Mouse (Mus musculus) kidney, embryonic 14.5 days (tissue): Measurements from ENCODE around the gene Hgf. TPM values are rescaled to one million over a fixed set of nuclear protein-coding genes. Genes with fewer than 3 reads are reported as not detected.

Experiments used
- ATAC-seq: fragments of 200-750 bp; cut with Nextera tagmentation; 2 replicates; pipeline ENCODE4 v1.8.0; 2017; ENCODE audit warnings: moderate number of reproducible peaks, mild to moderate bottlenecking, moderate TSS enrichment, moderate library complexity; ENCODE audit not compliant: low FRiP score, low TSS enrichment
- H3K27ac ChIP-seq: fragments of 300-500 bp; sonication (generic); 2 replicates; pipeline ENCODE4 v1.5.1; 2014; ENCODE audit warnings: low read depth, mild to moderate bottlenecking, low read length, moderate library complexity, mixed read lengths
- H3K27me3 ChIP-seq: fragments of 300-500 bp; sonication (generic); 2 replicates; pipeline ENCODE4 v1.6.1; 2014; ENCODE audit warnings: mild to moderate bottlenecking, low read length; ENCODE audit not compliant: control insufficient read depth, insufficient read depth
- H3K36me3 ChIP-seq: fragments of 300-500 bp; sonication (generic); 2 replicates; pipeline ENCODE4 v1.6.1; 2014; ENCODE audit warnings: low read length, mixed read lengths; ENCODE audit not compliant: control insufficient read depth, insufficient read depth
- H3K4me1 ChIP-seq: fragments of 300-500 bp; sonication (generic); 2 replicates; pipeline ENCODE4 v1.6.1; 2014; ENCODE audit warnings: low read length, mixed read lengths; ENCODE audit not compliant: control insufficient read depth, insufficient read depth
- H3K4me2 ChIP-seq: fragments of 300-500 bp; sonication (generic); replicated peaks from 2 replicates; pipeline ENCODE4 v1.6.1; 2014; ENCODE audit warnings: low read depth, mild to moderate bottlenecking, low read length
- H3K4me3 ChIP-seq: fragments of 300-500 bp; sonication (generic); 2 replicates; pipeline ENCODE4 v1.5.1; 2014; ENCODE audit warnings: mild to moderate bottlenecking, low read length
- H3K9ac ChIP-seq: fragments of 300-500 bp; sonication (generic); 2 replicates; pipeline ENCODE4 v1.6.1; 2014; ENCODE audit warnings: low read depth, mild to moderate bottlenecking, low read length, moderate library complexity
- H3K9me3 ChIP-seq: fragments of 300-500 bp; sonication (generic); 2 replicates; pipeline ENCODE4 v1.6.1; 2016; ENCODE audit warnings: low read length; ENCODE audit not compliant: control insufficient read depth
- WGBS: fragments of 180-500 bp; shearing (Covaris S2); extraction: QIAGEN DNeasy Blood & Tissue Kit; methylation state at CpG from one replicate; pipeline ENCODE4 v1.1.7; 2014; 5-methylcytosine and 5-hydroxymethylcytosine counted together
- polyA plus RNA-seq: library from polyadenylated mRNA; unstranded; fragments of >200 nt; fragmentation: Nextera tagmentation; extraction: Ambion mirVana; gene quantifications from 2 replicates; pipeline ENCODE4 v1.2.1, GENCODE M21; 2014

Gene Hgf
- polyA plus RNA-seq, result 4.5 and 5.3 TPM in 2 replicates

GRCm38 (mm10) chr5:16553304-16554047, at the start of gene Hgf:
Gene Hgf (plus strand): TSS chr5:16553495.
- H3K9ac ChIP-seq, result peak within 1 kb of the TSS; percentile 50; the same call in 1 of the 2 replicates

GRCm38 (mm10) chr5:16506702-16507350, 46.5 kb upstream of the Hgf start:
- H3K4me3 ChIP-seq, result no peak overlapping the region
- no peak for ATAC-seq
- H3K27ac ChIP-seq, result no peak overlapping the region
- H3K4me2 ChIP-seq, result no peak overlapping the region
- H3K27me3 ChIP-seq, result no peaks in the 10 kb centered on the region
- WGBS, result 80% methylated on average over 4 of the region's 4 CpGs
- H3K36me3 ChIP-seq, result no peaks in the 10 kb centered on the region
- no peak overlapping the region for H3K9ac ChIP-seq
- no peaks in the 10 kb centered on the region for H3K9me3 ChIP-seq
- no peaks in the 10 kb centered on the region for H3K4me1 ChIP-seq

More at GRCm38 (mm10) chr5:16553304-16554047, at the start of gene Hgf:
- ATAC-seq, result peak; percentile 91
- Histone ChIP-seq H3K4me1 (no peaks in the 10 kb centered on the region), H3K36me3 (no peaks in the 10 kb centered on the region), H3K27me3 (no peaks in the 10 kb centered on the region), H3K4me3 (peak within 1 kb of the TSS; percentile 35), H3K4me2 (peak within 1 kb of the TSS; percentile 53), H3K9me3 (no peaks in the 10 kb centered on the region), H3K27ac (peak within 1 kb of the TSS; percentile 47; the same call in 1 of the 2 replicates)
- WGBS, result 5% methylated on average over 16 of the region's 16 CpGs

DNA sequence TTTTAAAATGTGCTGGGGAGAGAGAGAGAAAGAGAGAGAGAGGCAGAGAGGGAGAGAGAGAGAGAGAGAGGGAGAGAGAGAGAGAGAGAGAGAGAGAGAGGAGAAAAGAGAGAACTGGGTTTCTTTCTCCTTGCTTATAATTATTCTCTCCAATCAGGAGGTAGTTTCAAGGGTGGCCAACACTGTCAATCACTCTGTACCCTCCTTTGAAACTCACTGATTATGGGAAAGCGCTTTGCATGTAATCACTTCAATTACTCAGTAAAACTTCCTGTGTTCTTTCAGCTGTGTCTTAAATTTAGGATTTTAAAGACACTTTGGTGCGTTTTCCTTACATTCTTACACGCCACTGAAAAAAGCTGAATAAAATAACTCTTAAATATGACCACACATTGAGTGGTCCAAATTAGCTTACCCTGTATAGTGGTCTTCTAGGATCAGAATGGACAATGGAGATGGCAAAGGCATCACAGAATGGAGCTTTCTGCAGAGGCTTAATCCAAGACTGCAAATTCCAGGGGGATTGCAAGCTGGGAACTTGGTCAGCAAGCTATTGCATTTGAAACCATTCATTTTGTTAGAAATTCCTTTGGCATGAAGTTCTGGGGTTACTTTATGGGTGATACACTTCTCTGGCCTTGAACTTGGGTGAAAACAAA, 21.5 kb upstream of the Hgf start:
- WGBS, result 82% methylated on average over 3 of the region's 3 CpGs
- ATAC-seq, result no peak
- Histone ChIP-seq H3K27ac (no peak overlapping the region), H3K36me3 (no peaks in the 10 kb centered on the region), H3K4me1 (no peaks in the 10 kb centered on the region), H3K4me3 (no peak overlapping the region), H3K4me2 (no peak overlapping the region), H3K9ac (no peak overlapping the region), H3K9me3 (0 out of 2 replicates have a peak, but pooled peaks cover 3% of the 10 kb centered on the region), H3K27me3 (no peaks in the 10 kb centered on the region)

DNA sequence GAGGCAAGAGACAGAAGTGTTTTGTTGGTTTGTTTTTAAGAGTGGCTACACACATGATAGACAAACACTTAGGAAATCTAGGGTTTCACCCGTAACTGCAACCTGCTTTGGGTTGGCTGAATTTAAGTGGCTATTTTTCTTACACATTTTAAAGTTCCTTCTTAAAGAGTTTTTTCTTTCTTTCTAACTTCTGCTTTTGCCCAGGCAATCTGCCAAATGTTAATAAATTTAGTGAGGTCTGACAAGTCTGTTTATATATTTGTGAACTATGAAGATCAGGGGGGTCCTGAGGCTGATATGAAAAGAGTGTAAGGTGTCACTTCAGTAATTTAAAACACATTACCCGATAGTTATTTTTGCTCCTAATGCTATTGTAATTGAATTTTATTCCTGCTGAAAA, 15.2 kb upstream of the Hgf start:
- Histone ChIP-seq H3K9ac (no peak overlapping the region), H3K4me2 (no peak overlapping the region), H3K27me3 (no peaks in the 10 kb centered on the region), H3K4me1 (no peaks in the 10 kb centered on the region), H3K4me3 (no peak overlapping the region), H3K36me3 (no peaks in the 10 kb centered on the region), H3K9me3 (0 out of 2 replicates have a peak, but pooled peaks cover 3% of the 10 kb centered on the region), H3K27ac (no peak overlapping the region)
- ATAC-seq, result no peak
- 66% methylated on average over 2 of the region's 2 CpGs for WGBS

DNA sequence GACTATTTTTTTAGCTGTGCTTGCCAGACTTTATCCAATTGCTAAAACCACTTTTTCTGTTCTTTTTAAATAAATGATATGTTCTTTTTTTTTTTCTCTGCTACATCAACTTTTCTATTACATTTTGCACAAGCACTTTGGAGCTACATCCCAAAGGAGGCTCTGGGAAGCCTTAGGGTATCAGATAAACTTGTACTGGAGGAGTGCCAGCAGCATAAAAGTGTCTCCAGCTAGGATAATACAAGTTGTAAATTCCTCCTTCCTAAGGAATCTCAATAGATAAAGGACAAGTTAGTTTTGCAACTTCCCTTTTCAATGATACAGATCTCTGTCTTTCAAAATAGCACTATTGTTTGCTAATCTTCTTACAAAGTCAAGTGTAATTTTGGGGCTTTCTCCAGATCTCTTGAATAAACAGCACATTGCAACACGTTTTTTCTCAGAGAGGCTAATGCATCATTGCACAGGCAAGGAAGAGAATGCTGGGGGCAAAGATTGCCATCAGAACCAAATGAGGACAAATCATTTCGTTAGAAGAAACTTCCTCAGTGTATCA, 11.7 kb upstream of the Hgf start:
- ATAC-seq, result no peak
- no peak overlapping the region for H3K4me2 ChIP-seq
- 22% methylated on average over 2 of the region's 2 CpGs for WGBS

DNA sequence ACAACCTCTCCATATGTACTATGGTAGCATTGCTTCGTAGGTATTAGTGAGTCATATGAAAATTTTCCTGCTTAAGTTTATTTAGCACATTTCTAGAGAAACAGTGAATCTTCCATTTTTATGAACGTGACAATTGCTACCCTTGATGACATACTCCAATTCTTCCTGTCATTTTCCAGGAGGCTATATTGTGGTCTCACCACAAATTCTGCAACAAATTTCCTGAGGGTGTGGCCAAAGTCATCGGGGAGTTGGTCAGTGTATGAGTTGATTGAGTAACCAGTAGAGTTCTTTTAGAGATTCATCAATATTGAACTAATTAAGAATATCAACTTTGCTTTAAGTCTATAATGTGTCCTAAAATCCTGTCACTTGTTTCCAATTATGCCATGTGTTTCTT, 5.8 kb upstream of the Hgf start:
- Histone ChIP-seq H3K4me2 (no peak overlapping the region), H3K27ac (no peak overlapping the region), H3K9me3 (no peaks in the 10 kb centered on the region), H3K4me3 (no peak overlapping the region), H3K9ac (no peak overlapping the region), H3K27me3 (no peaks in the 10 kb centered on the region), H3K36me3 (no peaks in the 10 kb centered on the region), H3K4me1 (no peaks in the 10 kb centered on the region)
- WGBS, result 87% methylated on average over 3 of the region's 3 CpGs
- no peak for ATAC-seq

More for the DNA sequence above, 11.7 kb upstream of the Hgf start:
- Histone ChIP-seq H3K27ac (no peak overlapping the region), H3K9me3 (no peaks in the 10 kb centered on the region), H3K27me3 (no peaks in the 10 kb centered on the region), H3K4me3 (no peak overlapping the region), H3K9ac (no peak overlapping the region), H3K36me3 (no peaks in the 10 kb centered on the region), H3K4me1 (no peaks in the 10 kb centered on the region)

DNA sequence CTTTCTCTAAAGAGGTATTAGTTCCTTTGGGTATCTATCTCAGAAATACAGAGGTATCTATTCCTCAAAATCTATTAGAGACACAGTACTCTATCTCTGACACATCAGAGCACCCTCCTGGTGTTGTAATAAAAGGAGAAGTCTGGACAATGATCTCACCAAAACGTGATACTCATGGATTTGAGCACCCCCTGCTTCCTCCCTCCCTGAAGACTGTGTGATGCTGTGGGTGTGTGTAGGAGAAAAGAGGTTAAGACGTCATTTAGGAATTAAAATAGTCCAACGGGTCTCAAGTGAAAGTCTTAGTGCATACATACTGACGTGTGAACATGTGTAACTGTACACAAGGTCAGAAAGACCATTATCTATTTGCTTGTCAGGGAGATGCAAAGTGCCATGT, 648 bp upstream of the Hgf start:
- H3K9ac ChIP-seq, result no peak overlapping the region
- no peak overlapping the region for H3K4me2 ChIP-seq
- no peak overlapping the region for H3K4me3 ChIP-seq
- WGBS, result 62% methylated on average over 4 of the region's 4 CpGs
- H3K27ac ChIP-seq, result no peak overlapping the region
- no peaks in the 10 kb centered on the region for H3K27me3 ChIP-seq
- H3K36me3 ChIP-seq, result no peaks in the 10 kb centered on the region
- no peaks in the 10 kb centered on the region for H3K9me3 ChIP-seq
- H3K4me1 ChIP-seq, result no peaks in the 10 kb centered on the region
- no peak for ATAC-seq

DNA sequence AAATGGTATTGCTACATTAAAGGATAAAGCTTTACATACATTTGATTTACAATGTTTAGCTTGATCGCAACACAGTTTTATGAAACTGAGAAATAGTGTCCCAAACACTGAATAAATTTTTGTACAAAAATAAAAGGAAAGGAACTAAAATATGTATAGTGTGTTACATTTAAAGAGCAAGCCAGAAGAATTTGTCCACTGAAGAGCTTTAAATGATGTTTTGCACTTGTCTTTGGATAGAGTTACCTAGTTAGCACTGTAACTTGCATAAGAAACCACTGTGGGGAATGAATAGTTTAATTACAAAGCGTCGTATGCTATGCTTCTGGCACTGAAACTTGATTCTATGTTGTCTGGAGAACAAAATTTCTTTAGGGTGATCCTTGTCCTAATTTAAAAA, 7.0 kb downstream of the Hgf start:
- WGBS, result 82% methylated on average over 3 of the region's 3 CpGs
- no peak overlapping the region for H3K4me2 ChIP-seq
- no peak for ATAC-seq

More for the DNA sequence above, 7.0 kb downstream of the Hgf start:
- H3K4me1 ChIP-seq, result no peaks in the 10 kb centered on the region
- H3K9me3 ChIP-seq, result no peaks in the 10 kb centered on the region
- H3K36me3 ChIP-seq, result no peaks in the 10 kb centered on the region
- H3K27me3 ChIP-seq, result no peaks in the 10 kb centered on the region
- no peak overlapping the region for H3K27ac ChIP-seq
- no peak overlapping the region for H3K4me3 ChIP-seq
- H3K9ac ChIP-seq, result no peak overlapping the region
